Mouse (Mus musculus) thymus, adult 2 months (tissue): ENCODE results near the gene Zfp598.

Experiments
- CTCF ChIP-seq: fragments of 200-500 bp; IDR thresholded peaks from 2 replicates; pipeline ENCODE4 v1.5.1; 2012; ENCODE audit warnings: mild to moderate bottlenecking, control low read depth, low read length, moderate library complexity, borderline replicate concordance; ENCODE audit not compliant: control insufficient read depth, poor library complexity, insufficient read depth; ENCODE audit errors: extremely low read depth
- POLR2A ChIP-seq: fragments of 200-500 bp; IDR thresholded peaks from 2 replicates; pipeline ENCODE4 v1.6.1; 2012; ENCODE audit warnings: mild to moderate bottlenecking, low read length, control low read depth, moderate library complexity; ENCODE audit not compliant: control insufficient read depth, poor library complexity, insufficient read depth; ENCODE audit errors: extremely low read depth

DNA sequence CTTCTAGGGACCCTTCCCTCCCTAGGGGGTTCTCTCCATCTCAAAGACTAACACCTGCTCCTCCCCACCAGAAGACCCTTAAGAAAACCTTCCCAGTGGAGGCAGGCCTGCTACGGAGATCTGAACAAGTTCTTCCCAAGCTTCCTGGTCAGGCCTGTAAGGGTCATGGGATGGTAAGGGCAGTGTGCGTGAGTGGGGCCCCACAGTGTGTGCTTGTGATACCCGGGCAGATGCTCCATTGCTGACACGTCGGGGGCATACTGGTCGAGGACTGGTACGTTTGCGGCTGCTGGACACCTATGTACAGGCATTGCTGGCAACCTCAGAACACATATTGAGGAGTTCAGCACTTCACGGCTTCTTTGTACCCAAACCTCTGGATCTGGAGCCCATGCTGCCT is 29.2 kb downstream of the Zfp598 start:
- TF ChIP-seq CTCF (no peak), POLR2A (no peak)
